Mouse (Mus musculus): Measurements from ENCODE around the gene Capzb.

DNA sequence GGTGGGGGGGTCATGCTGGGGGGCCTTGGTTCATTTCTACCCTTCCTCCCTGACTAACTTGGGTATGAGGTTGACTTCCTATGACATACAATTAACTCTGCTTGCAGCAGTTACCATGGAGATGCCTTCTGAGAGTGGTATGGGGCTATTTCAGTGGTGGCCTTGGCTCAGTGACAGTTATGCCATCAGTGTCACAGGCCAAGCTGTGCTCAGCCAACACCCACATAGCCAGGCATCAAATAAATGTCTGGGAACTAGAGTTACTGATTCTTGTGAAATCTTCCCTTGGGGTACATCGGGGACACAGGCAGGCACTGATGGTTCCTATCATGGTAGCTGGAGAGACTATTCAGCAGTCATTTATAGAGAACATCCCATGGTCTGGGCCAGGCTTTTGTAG, 75.5 kb downstream of the Capzb start:
- no peak for TF ChIP-seq CTCF (conservative IDR thresholded peaks at IDR 0.05; ENCODE audit: low read length)
- TF ChIP-seq POU5F1 (IDR thresholded peaks at IDR 0.05; ENCODE audit: borderline replicate concordance, low read length): no peak
- no peak for TF ChIP-seq NANOG (IDR thresholded peaks at IDR 0.05; ENCODE audit: borderline replicate concordance, low read length)
